Mouse (Mus musculus): ENCODE results near the gene Hacd4.

DNA sequence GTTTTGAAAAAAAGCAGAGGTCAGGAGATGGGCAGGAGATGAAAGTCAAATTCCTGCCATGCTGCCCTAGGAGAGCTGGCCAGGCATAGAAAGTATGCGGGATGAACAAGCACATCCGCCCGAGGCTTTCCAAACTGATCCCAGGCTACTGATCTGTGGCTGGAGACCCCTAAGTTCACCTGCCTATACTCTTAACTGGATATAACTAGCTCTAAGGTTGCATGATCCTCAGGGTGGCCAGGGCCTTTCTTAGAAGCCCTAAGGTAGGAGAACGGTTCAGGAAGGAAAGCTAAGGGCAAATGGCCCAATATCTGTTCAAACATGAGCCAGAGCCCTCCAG lies 232 bp upstream of the Hacd4 start:
- no peak for TF ChIP-seq EP300 (IDR thresholded peaks at IDR 0.05; ENCODE audit: low read depth)
- no peak for TF ChIP-seq CTCF (IDR thresholded peaks at IDR 0.05; ENCODE audit: low read depth)

All from heart, postnatal 0 days (tissue).